Mouse (Mus musculus) cortical plate, adult 2 months (tissue): ENCODE measurements at regions not wholly inside any gene's neighbourhood (a gene's known extent, or its start where the extent isn't known, plus 50 kb on each side); places are given as distances from the start of the nearest gene placed in this dataset.

Source experiments
- CTCF ChIP-seq: fragments of 200-500 bp; IDR thresholded peaks from 2 replicates; pipeline ENCODE4 v1.5.1; 2011; ENCODE audit warnings: mild to moderate bottlenecking, control low read depth, low read length; ENCODE audit not compliant: insufficient read depth; ENCODE audit errors: extremely low read depth
- POLR2A ChIP-seq: fragments of 200-500 bp; IDR thresholded peaks from 2 replicates; pipeline ENCODE4 v1.6.1; 2011; ENCODE audit warnings: mild to moderate bottlenecking, low read length, control low read depth; ENCODE audit not compliant: insufficient read depth; ENCODE audit errors: extremely low read depth

DNA sequence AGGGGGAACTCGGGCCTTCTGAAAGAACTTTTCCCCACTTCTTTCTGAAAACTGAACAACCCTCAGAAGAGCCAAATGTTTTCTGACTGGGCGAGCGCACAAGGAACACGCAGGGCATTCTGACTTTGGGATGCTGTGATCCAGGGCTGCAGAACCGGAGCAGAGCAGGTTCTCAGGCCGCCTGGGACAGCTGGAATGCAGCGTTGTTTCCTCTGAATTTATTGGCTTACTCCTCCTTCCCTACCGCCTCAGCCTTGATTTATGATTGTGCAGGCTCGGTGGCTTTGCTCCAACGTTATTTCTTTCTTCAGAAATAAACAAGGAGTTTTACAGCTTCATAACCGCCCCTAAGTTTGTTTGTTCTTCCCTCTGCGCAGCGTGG is 226.7 kb upstream of the Jun start:
- TF ChIP-seq CTCF (no peak), POLR2A (no peak)
